Mouse (Mus musculus) c-Kit-positive CD71-positive TER-119-negative erythroid progenitor cells, embryonic 14.5 days (primary cell): ENCODE data around the gene Prkch.

Experiments used
- DNase-seq: peaks from one replicate; pipeline ENCODE4 v3.0.0-alpha.2; 2013; ENCODE audit warnings: low read depth

Prkch gene

DNA sequence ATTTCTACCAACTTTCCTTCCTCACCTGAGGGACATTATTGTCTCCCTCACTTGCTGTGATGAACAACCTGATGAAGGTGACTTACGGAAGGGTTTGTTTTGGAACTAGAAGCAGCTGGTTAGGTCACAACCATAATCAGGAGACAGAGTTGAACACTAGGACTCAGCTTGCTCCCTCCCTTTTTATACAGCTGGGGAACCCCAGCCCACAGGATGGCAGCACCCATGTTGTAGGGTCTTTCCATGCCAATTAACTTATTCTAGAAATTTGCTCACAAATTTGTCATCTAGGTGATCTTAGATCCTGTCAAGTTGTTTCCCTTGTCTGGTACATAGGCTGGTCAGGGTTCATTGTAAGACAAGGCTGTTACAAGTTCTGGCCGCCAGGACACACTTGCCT lies 130.7 kb downstream of the Prkch start:
- DNase-seq = no peak

DNA sequence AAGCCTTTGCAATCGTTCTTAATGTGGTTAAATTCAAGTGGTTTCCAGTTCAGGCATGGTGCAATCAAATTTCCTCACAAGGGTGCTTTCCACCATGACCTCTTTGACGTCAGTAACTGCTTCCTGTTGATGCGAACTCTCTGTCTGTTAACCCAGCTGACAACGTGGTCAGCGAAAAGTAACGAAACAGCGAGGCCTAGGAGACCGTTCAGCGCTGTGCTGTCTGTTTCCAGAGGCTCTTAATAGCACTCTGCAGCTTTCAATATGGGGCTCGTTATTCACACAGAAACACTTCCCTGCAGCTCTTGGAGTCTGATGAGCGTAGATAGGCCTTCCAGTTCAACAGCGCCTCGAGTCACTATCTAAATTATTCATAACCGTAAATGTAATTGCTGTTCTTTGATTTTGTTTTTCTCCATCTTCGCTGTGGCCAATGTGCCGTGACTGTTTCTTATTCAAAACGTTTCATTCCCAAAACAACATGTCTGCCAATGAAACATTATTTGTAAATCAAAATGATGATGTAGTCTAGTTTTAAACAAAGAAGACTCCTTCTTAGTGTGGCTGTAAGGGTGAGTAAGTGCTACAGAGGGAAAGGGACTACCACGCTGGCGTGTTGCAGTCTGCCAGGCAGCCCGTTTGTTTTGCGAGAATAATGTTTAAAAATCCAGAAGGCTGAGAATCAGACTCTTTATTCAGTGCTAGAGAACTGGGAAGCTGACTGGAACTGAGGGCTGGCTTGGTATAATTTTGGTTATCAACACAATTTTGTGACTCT lies 131.5 kb downstream of the Prkch start:
- DNase-seq = no peak

DNA sequence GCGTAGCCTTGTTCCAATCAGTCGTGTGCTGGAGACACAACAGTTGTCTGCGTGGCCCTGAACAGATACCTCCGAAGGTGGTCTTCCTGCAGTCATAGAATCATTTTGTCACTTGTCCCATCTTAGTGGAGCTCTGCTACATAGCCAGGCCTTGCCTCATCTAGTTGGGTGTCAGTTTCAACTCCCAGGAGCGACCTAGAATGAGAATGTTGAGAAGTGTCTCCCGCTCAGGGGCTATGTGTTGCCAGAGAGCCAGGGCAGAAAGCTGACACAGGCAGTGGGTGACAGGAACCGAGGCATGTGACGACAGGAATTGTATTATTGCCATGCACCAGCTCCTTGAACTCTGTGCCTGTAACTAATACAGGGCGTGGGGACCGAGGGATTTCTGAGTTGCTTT lies 133.4 kb downstream of the Prkch start:
- no peak for DNase-seq

DNA sequence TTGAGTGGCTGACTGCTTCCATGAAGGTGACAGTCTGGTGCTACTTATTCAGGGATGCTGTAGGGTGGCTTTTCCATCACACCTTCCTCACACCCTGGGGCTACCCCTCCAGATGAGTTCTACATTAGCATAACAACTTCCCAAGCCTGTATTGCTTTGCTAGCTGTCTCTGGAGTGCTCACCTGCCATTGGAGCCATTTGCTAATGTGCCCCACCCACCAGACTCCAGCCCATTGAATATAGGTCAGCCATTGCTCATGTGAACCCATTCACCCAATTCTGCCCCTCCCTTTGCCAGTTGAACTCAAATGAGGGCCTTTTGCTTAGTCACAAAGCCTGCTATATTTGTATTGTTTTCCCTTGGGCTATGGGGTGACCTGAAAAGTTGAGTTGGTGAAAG lies 135.2 kb downstream of the Prkch start:
- DNase-seq = no peak

DNA sequence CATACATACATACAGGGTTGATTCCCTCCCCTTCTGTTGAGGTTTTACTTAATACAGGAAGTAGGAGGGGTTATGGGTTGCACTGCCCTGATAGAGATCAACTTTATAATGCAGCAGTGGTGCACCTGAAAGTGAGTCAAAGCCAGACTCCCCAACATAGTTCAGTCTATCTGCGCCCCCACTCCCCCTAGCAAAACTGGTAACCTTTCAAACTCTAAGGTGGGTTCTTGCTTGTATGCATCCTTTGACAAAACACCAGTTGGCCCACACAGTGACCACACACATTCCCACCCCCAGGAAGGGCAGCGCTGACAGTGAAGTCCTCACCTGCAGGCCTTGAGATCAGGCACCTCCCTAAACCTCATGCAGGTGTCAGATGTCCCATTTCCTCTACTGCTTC lies 135.9 kb downstream of the Prkch start:
- DNase-seq = no peak

DNA sequence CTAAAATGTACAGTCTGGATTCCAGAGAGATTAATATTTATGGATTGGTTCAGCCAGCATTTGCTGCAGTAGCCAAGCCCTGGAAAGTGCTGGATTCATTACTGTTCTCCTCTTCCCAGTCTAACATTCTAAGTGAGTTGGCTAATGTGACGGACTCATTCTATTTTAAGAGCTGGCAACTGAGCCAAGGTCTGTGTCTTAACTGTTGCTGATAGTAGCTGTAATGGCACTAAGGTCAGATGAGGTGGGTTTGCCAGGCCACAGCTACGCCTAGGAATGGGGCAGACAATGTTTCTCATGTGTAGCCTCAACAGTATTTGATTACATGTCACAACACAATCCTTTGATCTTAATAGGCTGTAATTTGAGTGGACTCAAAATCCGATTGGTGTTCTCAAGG lies 137.5 kb downstream of the Prkch start:
- no peak for DNase-seq

DNA sequence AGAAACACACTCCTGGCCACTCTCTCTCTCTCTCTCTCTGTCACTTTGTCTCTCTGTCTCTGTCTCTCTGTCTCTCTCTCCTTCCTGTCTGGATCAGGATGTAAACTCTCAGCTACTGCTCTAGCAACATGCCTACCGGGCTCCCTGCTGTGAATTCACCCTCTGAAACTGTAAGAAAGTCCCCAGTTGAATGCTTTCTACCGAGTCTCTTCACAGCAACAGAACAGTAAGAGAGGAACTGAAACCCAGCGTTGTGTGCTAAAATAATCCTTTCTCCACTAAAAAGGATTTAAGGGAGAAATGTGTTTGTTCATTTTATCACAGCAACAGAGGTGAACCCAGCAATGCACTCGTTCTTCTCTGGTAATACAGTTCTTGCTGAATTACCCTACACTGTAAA lies 138.5 kb downstream of the Prkch start:
- DNase-seq = no peak

DNA sequence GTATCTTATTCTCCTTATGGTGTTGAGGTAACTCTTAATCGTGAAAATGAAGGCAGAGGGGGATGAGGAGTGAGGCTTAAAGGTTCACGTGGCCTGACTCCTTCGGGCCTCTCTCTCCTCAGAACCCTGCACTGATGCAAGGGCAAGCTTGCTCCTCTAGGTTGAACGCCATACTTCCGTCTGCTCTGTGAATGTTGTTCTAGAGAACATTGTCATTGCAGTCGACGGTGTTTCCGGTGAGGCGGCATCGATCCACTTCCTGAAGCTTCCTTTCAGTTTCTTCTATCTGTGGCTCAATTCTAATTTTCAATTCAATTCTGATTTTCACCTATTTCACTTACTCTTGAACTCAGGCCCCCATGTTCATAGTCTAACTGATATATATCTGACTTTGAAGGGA lies 139.3 kb downstream of the Prkch start:
- no peak for DNase-seq

DNA sequence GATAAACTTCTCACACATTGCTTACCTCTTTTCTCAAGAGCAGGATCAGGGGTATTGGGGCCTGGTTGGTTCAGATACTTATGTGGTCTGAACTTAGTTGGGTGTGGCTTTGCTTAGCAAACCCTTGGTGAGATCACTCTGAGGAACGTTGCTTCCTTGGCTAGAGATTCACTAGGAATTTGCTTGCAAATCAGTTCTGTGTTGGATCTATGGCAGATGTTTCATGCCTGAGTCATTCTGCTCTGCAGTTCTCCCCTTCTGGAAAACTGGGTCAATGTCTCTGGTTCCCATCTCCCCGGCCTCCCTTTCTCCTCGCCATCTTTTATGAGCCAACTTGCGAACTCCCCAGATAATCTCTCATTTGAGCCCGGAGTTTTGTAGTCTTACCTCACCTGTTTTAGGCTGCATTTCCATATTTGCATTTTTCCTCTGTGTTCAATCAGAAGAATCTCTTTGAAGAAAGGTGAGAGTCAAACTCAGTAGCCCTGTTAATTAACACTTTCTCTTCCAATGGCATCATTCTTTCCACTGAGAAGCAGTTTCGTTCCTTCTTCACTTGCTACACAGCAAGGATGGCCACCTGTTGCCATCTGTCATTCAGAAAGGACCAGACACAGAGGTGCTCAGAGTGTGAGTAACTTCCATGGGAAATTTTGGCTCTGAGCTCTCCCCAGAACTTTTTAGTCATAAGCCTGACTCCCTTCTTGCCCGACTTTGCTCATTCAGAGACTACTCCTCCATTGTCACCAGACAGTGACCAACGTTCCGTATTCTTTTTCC lies 141.4 kb downstream of the Prkch start:
- no peak for DNase-seq

DNA sequence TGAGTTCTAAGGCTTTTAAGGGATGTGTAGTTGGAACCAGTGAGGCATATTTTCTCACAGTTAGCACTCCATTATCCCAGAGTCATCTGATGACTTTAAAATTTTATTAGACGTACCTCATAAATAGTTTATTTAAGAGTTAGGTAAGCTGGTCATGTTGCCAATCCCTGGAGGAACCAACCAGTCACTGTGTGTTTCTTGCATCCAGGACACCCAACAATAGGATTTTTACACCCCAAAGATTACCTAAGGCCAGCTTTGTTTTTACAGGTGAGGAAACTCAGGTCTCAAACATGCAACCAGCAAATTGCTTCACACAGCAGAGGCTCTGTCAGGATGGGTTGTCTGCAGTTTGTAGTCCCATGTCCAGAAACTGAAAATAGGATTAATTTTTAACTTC lies 142.4 kb downstream of the Prkch start:
- DNase-seq = no peak

DNA sequence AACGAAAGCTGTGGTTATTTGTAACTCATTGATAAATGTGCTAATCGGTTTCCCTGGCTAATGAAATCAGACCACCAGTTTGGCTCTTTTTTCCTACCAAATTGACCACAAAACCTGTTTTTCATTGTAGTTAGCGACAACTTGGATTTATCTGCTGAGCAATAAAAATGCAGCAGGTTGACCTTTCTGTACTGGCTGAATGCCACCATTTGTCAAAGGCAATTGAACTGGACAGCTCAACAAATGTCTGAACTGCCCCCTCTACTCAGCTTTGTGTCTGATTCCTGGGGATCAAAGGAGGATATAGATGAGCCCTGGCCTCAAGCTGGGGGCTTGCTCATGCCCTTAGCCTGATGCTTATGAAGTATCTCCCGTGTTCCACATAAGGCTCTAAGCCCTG lies 146.0 kb downstream of the Prkch start:
- DNase-seq = no peak

DNA sequence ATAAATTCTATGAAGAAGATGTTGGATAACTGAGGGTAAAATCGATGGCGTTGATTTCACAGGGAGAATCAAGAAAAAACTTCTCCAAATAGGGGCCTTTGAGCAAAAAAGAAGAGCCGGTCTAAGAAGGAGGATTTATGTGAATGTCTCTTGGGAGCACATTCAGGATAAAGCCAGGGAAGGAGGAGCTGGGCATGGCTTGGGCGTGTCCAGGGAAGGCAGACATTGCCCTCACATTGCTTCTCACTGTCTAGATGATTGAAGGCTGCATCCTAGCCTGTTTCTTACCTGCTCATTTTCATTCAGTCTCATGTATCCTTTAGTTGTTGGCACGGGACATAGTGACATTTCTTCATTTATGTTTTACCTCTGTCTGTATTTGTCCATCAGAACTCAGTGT lies 146.5 kb downstream of the Prkch start:
- DNase-seq = no peak

DNA sequence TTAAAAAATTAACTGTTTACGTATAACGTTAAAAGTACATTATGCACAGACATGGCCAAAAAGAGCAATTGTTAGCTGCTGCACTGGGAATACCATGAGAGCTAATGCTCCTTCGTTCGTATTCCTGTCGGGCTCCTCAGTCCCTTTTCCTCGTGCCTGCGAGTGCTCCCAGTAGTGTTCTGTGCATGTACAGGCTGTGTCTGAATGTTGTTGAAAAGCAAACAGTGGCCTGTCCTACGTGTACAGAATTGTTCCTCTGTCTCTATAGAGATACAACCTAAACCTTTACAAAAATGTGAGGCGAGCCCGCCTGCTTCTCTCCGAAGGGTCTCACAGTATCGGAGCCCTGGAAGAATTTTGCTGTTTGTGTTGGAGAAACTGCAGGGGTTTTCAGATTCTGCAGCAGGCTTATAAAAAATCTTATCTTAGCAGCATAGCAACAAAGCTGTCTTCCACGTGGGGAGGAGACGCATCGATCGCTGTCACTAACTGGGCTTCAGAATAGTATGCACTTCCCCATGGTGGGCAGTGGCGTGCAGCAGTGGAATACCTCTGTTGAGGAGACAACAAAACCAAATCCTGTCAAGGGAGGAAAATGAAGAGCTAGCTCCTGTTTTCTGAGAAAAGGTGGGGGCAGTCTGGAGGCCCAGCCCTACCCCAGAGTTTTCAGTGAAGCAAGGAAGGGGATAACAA lies 147.4 kb downstream of the Prkch start:
- DNase-seq = no peak

DNA sequence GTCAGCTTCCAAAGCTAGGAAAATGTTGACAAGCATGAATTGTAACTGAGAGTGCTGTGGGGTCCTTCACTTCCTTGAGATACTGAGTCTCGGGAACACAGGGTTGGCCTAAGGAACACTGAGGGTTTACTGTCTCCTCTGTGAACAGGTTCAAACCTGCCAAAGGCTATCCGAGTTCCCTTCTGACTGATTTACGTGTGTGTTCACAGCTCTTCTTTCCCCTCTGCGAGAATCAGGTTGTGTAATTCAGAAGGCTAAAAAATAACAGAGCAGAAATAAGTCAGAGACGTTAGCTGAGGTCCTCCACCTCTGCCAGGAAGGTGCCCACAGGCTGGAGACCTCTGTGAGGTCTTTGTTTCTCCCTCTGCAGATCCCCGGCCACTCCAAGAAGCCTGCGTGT lies 148.3 kb downstream of the Prkch start:
- DNase-seq = no peak

DNA sequence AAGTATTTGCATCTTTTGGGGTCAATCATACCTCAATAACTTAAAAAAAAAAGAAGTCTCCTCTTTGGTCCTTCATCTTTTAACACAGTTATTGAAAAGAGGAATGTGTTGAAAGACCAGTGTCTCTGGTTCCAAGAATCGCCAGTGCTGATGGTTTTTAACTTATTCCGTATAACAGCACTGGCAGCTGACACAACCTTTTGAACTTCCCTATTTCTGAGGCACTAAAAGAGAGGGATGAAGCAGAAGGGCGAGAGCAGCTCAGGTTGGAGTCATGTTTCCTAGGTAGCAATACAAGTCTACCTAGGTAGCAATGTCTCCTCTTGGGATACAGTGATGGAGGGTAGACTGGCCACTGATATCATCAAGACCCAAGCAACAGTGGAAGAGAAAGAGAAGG lies 152.3 kb downstream of the Prkch start:
- no peak for DNase-seq

DNA sequence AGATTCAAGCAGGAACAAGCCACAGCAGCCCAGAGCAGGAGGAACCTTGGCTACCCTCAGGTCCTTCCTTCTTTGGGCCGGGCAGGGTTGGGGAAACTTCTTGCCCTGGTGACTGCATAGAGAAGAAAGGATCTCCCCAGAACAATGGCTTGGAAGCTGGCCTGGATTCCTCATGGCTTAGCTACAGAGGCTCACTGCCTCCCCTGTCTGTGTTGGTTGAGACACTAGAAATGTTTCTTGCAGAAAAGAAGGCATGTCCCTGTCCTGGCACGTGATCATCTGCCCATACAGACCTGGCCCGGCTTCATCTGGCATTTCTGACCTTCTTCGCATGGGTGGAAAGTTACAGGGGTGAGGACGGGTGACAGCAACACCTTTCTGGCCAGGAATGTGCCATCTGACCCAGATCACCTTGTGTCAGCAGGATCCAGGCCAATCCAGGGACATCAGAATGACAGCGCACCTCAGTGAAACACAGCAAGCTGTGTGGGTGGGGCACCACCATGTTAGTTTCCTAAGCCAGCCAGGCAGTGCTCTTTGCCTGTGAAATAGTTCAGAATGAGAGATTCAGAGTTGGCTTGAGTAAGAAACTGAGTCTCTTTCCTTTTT lies 155.1 kb downstream of the Prkch start:
- no peak for DNase-seq

DNA sequence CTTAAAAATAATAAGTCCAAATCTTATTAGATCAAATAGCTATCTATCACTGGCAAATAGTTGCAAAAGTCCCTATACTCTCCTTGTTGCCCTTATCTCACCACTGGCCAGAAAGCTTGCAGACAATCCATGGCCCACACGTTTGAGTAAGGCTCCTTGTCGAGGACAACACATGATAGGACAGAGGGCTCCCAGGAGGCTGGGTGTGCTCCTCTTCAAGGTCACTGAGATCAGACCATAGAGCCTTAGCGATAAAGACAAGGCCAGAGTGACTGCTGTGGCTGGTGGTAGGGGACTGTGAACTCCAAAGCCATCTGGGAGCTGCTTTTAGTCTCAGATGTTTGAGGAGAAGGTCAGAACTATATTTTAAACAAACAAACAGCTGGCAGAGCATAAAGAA lies 158.0 kb downstream of the Prkch start:
- no peak for DNase-seq

DNA sequence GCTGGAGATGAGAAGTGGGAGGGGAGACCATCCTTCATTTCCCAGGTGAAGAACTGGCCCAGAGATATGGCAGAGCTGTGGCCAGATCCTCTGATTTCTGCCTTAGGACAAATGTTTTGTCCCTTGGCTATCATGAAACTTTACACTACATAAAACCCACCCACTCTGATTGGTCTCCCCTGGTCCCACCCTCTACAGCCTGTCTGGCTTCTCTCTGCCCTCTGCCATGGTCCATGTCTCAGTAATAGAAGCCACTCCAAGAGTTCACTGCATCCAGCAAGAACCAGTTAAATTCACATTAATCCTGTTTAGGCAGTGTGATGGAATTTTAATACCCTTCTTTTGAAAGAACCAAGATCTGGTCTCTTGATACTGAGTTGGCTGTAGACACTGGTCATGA lies 158.5 kb downstream of the Prkch start:
- DNase-seq = no peak

DNA sequence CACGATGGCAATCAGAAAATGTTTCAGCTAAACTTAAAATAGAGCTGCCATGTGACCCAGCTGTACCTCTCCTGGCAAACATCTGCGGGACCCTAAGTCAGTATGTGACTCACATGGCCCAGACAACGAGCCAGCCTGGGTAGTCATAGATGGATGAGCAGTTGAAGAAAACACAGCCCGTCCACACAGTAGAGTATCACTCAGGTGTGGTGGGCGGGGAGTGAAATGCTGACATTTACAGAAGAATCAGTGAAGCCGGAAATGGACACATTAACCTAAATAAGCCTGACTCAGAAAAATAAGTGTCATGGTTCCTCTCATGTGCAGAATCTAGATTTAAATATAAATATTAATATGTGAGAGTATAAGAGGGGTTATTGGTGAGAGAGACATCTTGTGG lies 161.5 kb downstream of the Prkch start:
- DNase-seq = no peak

DNA sequence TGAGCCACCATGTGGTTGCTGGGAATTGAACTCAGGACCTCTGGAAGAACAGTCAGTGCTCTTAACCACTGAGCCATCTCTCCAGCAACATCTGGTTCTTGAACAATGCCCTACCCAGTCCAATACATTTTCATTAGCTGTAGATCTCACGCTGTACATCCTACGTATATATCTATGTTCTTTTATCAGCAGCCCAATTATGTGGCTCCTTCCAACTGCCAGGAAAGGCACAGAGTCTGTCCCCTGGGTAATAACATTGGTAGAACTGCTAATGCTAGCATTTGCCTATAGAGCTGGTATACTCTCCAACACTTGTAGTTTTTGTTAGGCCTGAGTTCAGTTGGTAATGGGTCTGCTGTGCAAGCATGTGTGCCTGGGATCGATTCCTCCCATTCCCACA lies 163.8 kb downstream of the Prkch start:
- DNase-seq = no peak

DNA sequence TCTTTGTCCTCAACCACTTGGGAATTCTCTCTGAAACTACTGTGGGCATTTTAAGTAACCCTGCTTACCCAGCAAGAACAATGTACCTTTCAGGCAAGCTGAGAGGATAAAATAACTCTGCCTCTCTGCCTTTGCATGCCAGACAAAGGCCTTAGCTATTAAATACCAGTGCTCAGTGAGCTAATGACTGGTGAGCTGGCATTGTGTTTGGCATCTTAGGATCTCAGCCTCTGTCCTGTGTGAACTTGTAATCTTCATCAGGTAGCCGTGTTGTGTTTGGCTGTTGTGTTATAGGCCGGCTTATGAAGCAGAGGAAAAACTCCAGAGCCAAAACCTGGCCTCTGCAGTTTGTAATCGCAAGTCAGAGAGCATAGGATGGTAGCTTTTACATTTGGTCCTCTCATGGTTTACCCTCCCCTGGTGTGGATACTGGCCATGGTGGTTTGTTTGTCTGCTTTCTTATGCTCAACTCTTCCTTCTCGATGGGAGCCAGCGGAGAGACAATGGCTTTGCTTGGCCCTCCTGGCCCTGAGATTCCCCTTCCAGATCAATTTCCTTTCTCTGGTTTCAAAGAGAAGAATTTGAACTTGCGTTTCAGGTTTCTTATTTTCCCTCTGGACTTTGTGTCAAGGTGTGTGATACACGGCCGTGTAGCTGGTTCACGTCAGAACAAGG lies 170.0 kb downstream of the Prkch start:
- no peak for DNase-seq

DNA sequence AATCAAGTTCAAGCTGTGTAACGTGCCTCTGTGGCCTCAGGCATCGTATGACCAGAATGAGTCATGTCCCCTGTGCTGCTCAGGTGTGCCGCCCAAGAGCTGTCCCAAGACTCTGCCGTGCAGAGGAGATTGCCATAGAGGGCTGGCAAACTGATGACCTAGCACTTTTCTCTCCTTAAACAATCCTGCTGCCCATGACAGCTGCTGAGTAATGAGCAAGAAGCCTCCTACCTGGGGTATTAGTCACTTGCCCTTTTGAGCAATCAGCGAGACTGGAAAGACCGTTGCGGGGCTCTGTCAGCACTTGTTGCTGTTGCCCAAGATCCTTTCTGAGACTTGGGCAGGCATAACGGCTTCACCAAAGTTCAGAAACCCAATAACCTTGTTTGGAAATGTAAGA lies 171.1 kb downstream of the Prkch start:
- DNase-seq = no peak
